Mouse (Mus musculus) liver, embryonic 14 days (tissue): Measurements from ENCODE around the gene Fgf9. TPM values are rescaled to one million over a fixed set of nuclear protein-coding genes. Genes with fewer than 3 reads are reported as not detected.

Experiments used
- polyA plus RNA-seq: library from polyadenylated mRNA; depleted of rRNA; stranded (reverse); fragments of >200 nt; gene quantifications from 2 replicates; pipeline ENCODE4 v1.2.3, GENCODE M21; 2012; rRNA removed

Fgf9 gene
- 0.15 and 0.17 TPM in 2 replicates for polyA plus RNA-seq

DNA sequence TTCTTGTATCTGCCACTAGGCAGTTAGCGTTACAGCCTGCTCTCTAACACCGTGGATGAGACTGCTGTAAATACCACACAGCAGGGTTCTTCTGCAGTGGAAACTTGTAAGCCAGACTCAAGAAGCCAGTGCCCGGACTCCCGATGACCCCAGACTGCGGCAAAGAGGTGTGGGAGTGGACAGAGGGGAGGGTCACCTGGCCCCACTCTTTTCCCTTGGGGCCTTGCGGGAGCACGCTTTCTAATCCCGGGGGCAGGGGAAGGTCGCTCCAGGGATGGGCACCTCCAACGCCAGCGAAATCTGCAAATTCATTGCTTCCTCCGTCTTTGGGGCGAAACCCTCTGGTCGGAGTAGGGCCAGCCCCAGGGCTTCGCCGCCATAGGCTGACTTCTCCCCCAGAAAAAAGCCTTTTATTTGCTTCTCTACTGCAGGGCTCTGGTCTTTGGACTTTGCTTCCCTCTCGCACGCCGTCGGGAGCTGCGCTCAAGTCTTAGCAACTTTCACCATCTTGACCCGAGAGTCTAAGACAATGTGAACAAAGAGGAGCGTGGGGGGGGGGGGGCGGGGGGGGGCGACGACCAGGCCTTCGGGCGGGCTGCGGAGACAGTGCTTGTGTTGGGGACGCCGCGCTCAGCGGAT is at the start of gene Fgf9:
TSS of gene Fgf9 (plus strand) at position 67 of the 639 bp plus-strand sequence.

Other genes starting within 250 kb of the Fgf9 start
- 7.8 and 10.4 TPM in 2 replicates for gene Ska3, start 244.4 kb upstream of the Fgf9 start, polyA plus RNA-seq
- 40.7 and 44.8 TPM in 2 replicates for gene Mrpl57, start 244.3 kb upstream of the Fgf9 start, polyA plus RNA-seq
- 3.0 and 3.9 TPM in 2 replicates for gene Zdhhc20, start 180.3 kb upstream of the Fgf9 start, polyA plus RNA-seq
- gene Micu2, start 71.3 kb upstream of the Fgf9 start, polyA plus RNA-seq = 14.7 and 16.4 TPM in 2 replicates